In the genomic region with DNA sequence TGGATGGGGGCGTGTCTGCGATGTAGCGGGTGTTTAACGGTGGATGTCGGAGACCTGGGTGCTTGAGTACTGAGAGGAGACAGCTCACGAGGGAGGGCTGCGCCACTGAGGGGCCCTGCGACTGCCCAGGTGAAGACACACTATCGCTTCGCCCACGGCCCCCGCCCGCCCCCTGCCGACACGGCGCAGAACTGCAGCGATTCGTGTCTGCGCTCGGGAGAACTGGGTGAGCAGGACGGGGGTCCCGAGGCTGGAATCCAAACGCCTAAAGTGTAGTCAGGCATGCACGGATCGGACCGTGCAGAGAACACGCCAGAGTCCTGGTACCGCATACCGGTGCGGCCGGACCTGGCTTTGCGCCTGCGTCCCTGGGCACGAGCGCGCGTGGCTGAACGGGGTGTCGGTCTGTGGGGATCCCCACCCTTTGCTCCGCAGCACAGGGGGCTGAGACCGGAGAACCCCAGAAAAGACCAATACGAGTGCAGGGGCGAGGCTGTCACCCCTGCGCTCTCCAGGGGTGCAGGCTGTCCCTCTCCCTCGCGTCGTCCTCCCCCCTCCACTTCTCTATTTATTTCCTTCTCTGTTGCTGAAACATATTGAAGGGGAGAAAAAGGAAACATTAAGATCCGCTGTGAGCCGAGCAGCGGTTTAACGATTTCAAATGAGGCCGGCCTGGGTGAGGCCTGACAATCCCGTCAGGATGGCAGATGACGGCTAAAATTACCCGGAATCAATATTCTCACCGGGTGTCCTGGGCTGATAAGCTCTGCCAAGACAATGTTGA, we compare ENCODE assay signal across 8 mouse cellular contexts. TPM values are rescaled to one million over a fixed set of nuclear protein-coding genes. Genes with fewer than 3 reads are reported as not detected.
DNase-seq lines count a peak whose midpoint lies in the region; ATAC-seq and TF ChIP-seq lines count a peak whose summit lies in the region.

No protein-coding gene starts in this region.

- H3K79me2 ChIP-seq in CH12.LX (replicated peaks; ENCODE audit: control insufficient read depth, extremely low read depth, insufficient read depth, poor library complexity, severe bottlenecking) = no peaks in the 10 kb centered on the region

- no peak overlapping the region for H3K9ac ChIP-seq in CH12.LX (ENCODE audit: insufficient read depth, low read depth)
- no peak overlapping the region for H3K9ac ChIP-seq in heart, embryonic 11.5 days (ENCODE audit: low read depth, low read length)
- H3K9ac ChIP-seq in kidney, embryonic 16.5 days (replicated peaks; ENCODE audit: low read length) = no peak overlapping the region
- no peak overlapping the region for H3K9ac ChIP-seq in lung, postnatal 0 days (replicated peaks; ENCODE audit: low read depth)

- H3K27me3 ChIP-seq in CH12.LX (replicated peaks) = peaks cover 35% of the 10 kb centered on the region
- peaks cover 65% of the 10 kb centered on the region for H3K27me3 ChIP-seq in heart, embryonic 11.5 days (ENCODE audit: control insufficient read depth, insufficient read depth, low read length)
- H3K27me3 ChIP-seq in kidney, embryonic 16.5 days (ENCODE audit: insufficient read depth, low read length) = peaks cover 40% of the 10 kb centered on the region
- H3K27me3 ChIP-seq in lung, postnatal 0 days (replicated peaks; ENCODE audit: insufficient read depth, low read length) = peaks cover 17% of the 10 kb centered on the region

- no peak overlapping the region; the same call in 1 of the 2 replicates for H3K4me2 ChIP-seq in CH12.LX (ENCODE audit: insufficient read depth, low read depth, poor library complexity, severe bottlenecking)
- peak overlapping the region; percentile 58 for H3K4me2 ChIP-seq in heart, embryonic 11.5 days
- peak overlapping the region; percentile 48 for H3K4me2 ChIP-seq in kidney, embryonic 16.5 days (replicated peaks; ENCODE audit: low read depth, low read length)
- H3K4me2 ChIP-seq in lung, postnatal 0 days (replicated peaks; ENCODE audit: low read depth, low read length) = peak overlapping the region; percentile 37; the same call in 1 of the 2 replicates

- H3K36me3 ChIP-seq in CH12.LX (replicated peaks in 1 of 2; ENCODE audit: control insufficient read depth in 1 of 2, insufficient read depth in 1 of 2, low read length in 1 of 2) = no peaks in the 10 kb centered on the region
- H3K36me3 ChIP-seq in heart, embryonic 11.5 days (ENCODE audit: control insufficient read depth, insufficient read depth, low read length) = no peaks in the 10 kb centered on the region
- H3K36me3 ChIP-seq in kidney, embryonic 16.5 days (ENCODE audit: insufficient read depth, low read length) = no peaks in the 10 kb centered on the region
- H3K36me3 ChIP-seq in lung, postnatal 0 days (ENCODE audit: insufficient read depth, low read length) = no peaks in the 10 kb centered on the region

- no peak overlapping the region for H3K27ac ChIP-seq in CH12.LX (ENCODE audit: insufficient read depth, low read depth)
- no peak overlapping the region for H3K27ac ChIP-seq in heart, embryonic 11.5 days (ENCODE audit: low read depth, low read length)
- no peak overlapping the region for H3K27ac ChIP-seq in kidney, embryonic 16.5 days (ENCODE audit: low read length)
- H3K27ac ChIP-seq in lung, postnatal 0 days (ENCODE audit: low read length) = no peak overlapping the region
- H3K27ac ChIP-seq in olfactory bulb, adult 2 months (ENCODE audit: insufficient read depth, low read depth, low read length) = no peak overlapping the region

- WGBS in heart, embryonic 11.5 days (ENCODE audit: insufficient replicate concordance) = 7% methylated on average over 56 of the region's 56 CpGs
- WGBS in kidney, embryonic 16.5 days = 5% methylated on average over 56 of the region's 56 CpGs
- 5% methylated on average over 56 of the region's 56 CpGs for WGBS in lung, postnatal 0 days
- WGBS in olfactory bulb, adult 2 months = 6% methylated on average over 56 of the region's 56 CpGs

- TF ChIP-seq RAD21 in CH12.LX (IDR thresholded peaks at IDR 0.05; ENCODE audit: low read depth, low read length) = peak; percentile 62

- in situ Hi-C loops in CH12.LX (cut with MboI; ENCODE audit: low pct_ligation_motif_present, low pct_unique_long_range_greater_than_20kb, low sequenced_read_pairs) = no loop called here

- TF ChIP-seq CTCF in CH12.LX (conservative IDR thresholded peaks at IDR 0.05 in 1 of 2, IDR thresholded peaks at IDR 0.05 in 1 of 2; ENCODE audit: low read depth in 2 of 2, low read length in 2 of 2) = peak; percentile 53 to 84
- peak; percentile 91 for TF ChIP-seq CTCF in lung, postnatal 0 days (IDR thresholded peaks at IDR 0.05)
- peak; percentile 83 for TF ChIP-seq CTCF in olfactory bulb, adult 2 months (IDR thresholded peaks at IDR 0.05; ENCODE audit: insufficient read depth, low read depth, low read length)

- TF ChIP-seq POLR2A in CH12.LX (IDR thresholded peaks at IDR 0.05; ENCODE audit: low read depth, low read length) = no peak
- TF ChIP-seq POLR2A in olfactory bulb, adult 2 months (IDR thresholded peaks at IDR 0.05; ENCODE audit: insufficient read depth, low read depth, low read length) = no peak

- H3K4me1 ChIP-seq in CH12.LX (ENCODE audit: control insufficient read depth in 1 of 2, insufficient read depth in 2 of 2) = peaks cover 0 to 3% of the 10 kb centered on the region in 2 experiments; a peak in 1 of 4 replicates
- H3K4me1 ChIP-seq in heart, embryonic 11.5 days (ENCODE audit: control insufficient read depth, insufficient read depth, low read length) = no peaks in the 10 kb centered on the region
- peaks cover 4% of the 10 kb centered on the region for H3K4me1 ChIP-seq in kidney, embryonic 16.5 days (ENCODE audit: insufficient read depth, low read length)
- no peaks in the 10 kb centered on the region for H3K4me1 ChIP-seq in lung, postnatal 0 days (ENCODE audit: insufficient read depth, low read depth, low read length)
- peaks cover 7% of the 10 kb centered on the region for H3K4me1 ChIP-seq in olfactory bulb, adult 2 months (ENCODE audit: control insufficient read depth, insufficient read depth, low read length)

- dilution Hi-C loops in CH12.LX (cut with MboI; ENCODE audit: extremely low pct_ligation_motif_present, extremely low pct_unique_long_range_greater_than_20kb, low sequenced_read_pairs) = no loop called here

- no peak overlapping the region for H3K4me3 ChIP-seq in CH12.LX (replicated peaks in 1 of 3; ENCODE audit: low read depth in 2 of 3, low read length in 2 of 3, poor library complexity in 1 of 3)
- H3K4me3 ChIP-seq in heart, embryonic 11.5 days (ENCODE audit: low read depth, low read length) = peak overlapping the region; percentile 22
- H3K4me3 ChIP-seq in kidney, embryonic 16.5 days (ENCODE audit: low read length) = peak overlapping the region; percentile 22
- H3K4me3 ChIP-seq in lung, postnatal 0 days (ENCODE audit: low read depth, low read length) = peak overlapping the region; percentile 5; the same call in 1 of the 2 replicates
- H3K4me3 ChIP-seq in olfactory bulb, adult 2 months (ENCODE audit: insufficient read depth, low read depth, low read length) = peak overlapping the region; percentile 33

- DNase-seq in CH12.LX (ENCODE audit: extremely low read depth) (peak; percentile 31), WW6 (ENCODE audit: low read depth, low spot score) (peak; percentile 61)
- peak; percentile 70 for DNase-seq in embryo, embryonic 10.5 days (ENCODE audit: low spot score)
- peak; percentile 11 for DNase-seq in lung, postnatal 0 days (ENCODE audit: low spot score)

- TF ChIP-seq EP300 in CH12.LX (IDR thresholded peaks at IDR 0.05; ENCODE audit: low read length) = no peak
- TF ChIP-seq EP300 in lung, postnatal 0 days (IDR thresholded peaks at IDR 0.05) = no peak

- H3K9me3 ChIP-seq in CH12.LX (replicated peaks; ENCODE audit: low read length) = no peaks in the 10 kb centered on the region
- H3K9me3 ChIP-seq in heart, embryonic 11.5 days (replicated peaks; ENCODE audit: control insufficient read depth, low read length) = no peaks in the 10 kb centered on the region
- H3K9me3 ChIP-seq in kidney, embryonic 16.5 days (ENCODE audit: low read length) = no peaks in the 10 kb centered on the region
- H3K9me3 ChIP-seq in lung, postnatal 0 days (ENCODE audit: low read length) = no peaks in the 10 kb centered on the region

- 0 out of 2 replicates have a peak, but pooled peaks have one; percentile 18 for ATAC-seq in heart, embryonic 11.5 days (replicated peaks; ENCODE audit: insufficient number of reproducible peaks, low FRiP score, low TSS enrichment)
- ATAC-seq in kidney, embryonic 16.5 days (ENCODE audit: low FRiP score, low TSS enrichment) = no peak
- ATAC-seq in lung, postnatal 0 days = no peak
- ATAC-seq in erythroid progenitor cell, adult 5-6 weeks (replicated peaks; ENCODE audit: low FRiP score, poor library complexity, severe bottlenecking) = no peak

TF ChIP-seq in CH12.LX, 34 proteins besides CTCF, POLR2A, EP300 and RAD21:
- TF ChIP-seq IRF4 (IDR thresholded peaks at IDR 0.05; ENCODE audit: low read depth, low read length) = 0 out of 2 replicates have a peak, but pooled peaks have one; percentile 14
- TF ChIP-seq SMC3 (IDR thresholded peaks at IDR 0.05; ENCODE audit: low read depth, low read length) = peak; percentile 74
- no peak for TF ChIP-seq PAX5 (IDR thresholded peaks at IDR 0.05; ENCODE audit: low read length)
TF ChIP-seq in CH12.LX: peak in this region for 2.

RNA-seq across cellular contexts. Expression of a gene that starts 9.3 kb away (rescaled TPM):
- total RNA-seq in CH12.LX (2012; rRNA removed) = not detected in 2 replicates
- not detected in 2 replicates for total RNA-seq in CH12.LX (2014; rRNA removed)
- polyA plus RNA-seq in CH12.LX (2012; ENCODE audit: insufficient read length, low read depth) = not detected in 2 replicates
- polyA plus RNA-seq in heart, embryonic 11.5 days (2014; fragmentation: Nextera tagmentation; extraction: Ambion mirVana) = not detected in 2 replicates
- not detected in 2 replicates for polyA plus RNA-seq in kidney, embryonic 16.5 days (2015; fragmentation: Nextera tagmentation; extraction: Ambion mirVana)
- polyA plus RNA-seq in lung, postnatal 0 days (2015; fragmentation: Nextera tagmentation; extraction: Ambion mirVana) = not detected in 2 replicates
- not detected in 2 replicates for polyA plus RNA-seq in olfactory bulb, adult 2 months (2012; ENCODE audit: insufficient read depth, insufficient read length, low replicate concordance, missing spikeins)
- not detected in 2 replicates for total RNA-seq in erythroid progenitor cell, adult 5-6 weeks (2015; ENCODE audit: low replicate concordance)
- not detected in 2 replicates for total RNA-seq in erythroid progenitor cell, adult 5-6 weeks (2017; ENCODE audit: low replicate concordance)

Comparison
In these comparisons a context has a peak if more than half of its experiments do, and no peak if none do; other contexts are left out.
1. DNase-seq: peak in every context shown above with its lines; median percentile 70 in embryo, embryonic 10.5 days; 61 in WW6; 31 in CH12.LX; 11 in lung, postnatal 0 days.
2. H3K4me3 ChIP-seq: peak in heart, embryonic 11.5 days (single experiment), kidney, embryonic 16.5 days (single experiment), lung, postnatal 0 days (single experiment) and olfactory bulb, adult 2 months (single experiment); none in CH12.LX (0 of 3).
3. Peak in every context shown above with its lines, with median percentiles within 50 percentile points of each other: CTCF ChIP-seq.